9 mouse cellular contexts compared by ENCODE assay signal in genomic region chr1:132388813-132389803, GRCm38 (mm10). TPM values are rescaled to one million over a fixed set of nuclear protein-coding genes. Genes with fewer than 3 reads are reported as not detected.
A peak's percentile ranks its signal among the peaks of the same experiment; 100 is the strongest.
DNase-seq lines count a peak whose midpoint lies in the region; ATAC-seq lines count a peak whose summit lies in the region.
"Had no signal": no experiment of that assay in that cellular context is flagged by ENCODE, and none has a peak within 500 bp of the region (broad histone marks: within the 10 kb centered on the region; RNA-seq: fewer than 3 reads in every experiment).

No protein-coding gene starts in this region.

- H3K4me2 ChIP-seq in kidney, embryonic 15.5 days = peak overlapping the region; percentile 84
- H3K4me2 ChIP-seq in embryonic facial prominence, embryonic 13.5 days = peak overlapping the region; percentile 89
- peak overlapping the region; percentile 89 for H3K4me2 ChIP-seq in hindbrain, embryonic 13.5 days

- intact Hi-C loops in left cerebral cortex, postnatal 10 days (cut with DNase I) = no loop called here

- no peak for ATAC-seq in kidney, embryonic 15.5 days (replicated peaks; ENCODE audit: low FRiP score)
- no peak for ATAC-seq in embryonic facial prominence, embryonic 13.5 days (ENCODE audit: insufficient number of reproducible peaks, insufficient read depth, low FRiP score, low TSS enrichment, low read depth)
- no peak for ATAC-seq in hindbrain, embryonic 13.5 days (ENCODE audit: low FRiP score)
- ATAC-seq: Patski had no signal

- H3K27ac ChIP-seq in kidney, embryonic 15.5 days = peak overlapping the region; percentile 58; the same call in 1 of the 2 replicates
- H3K27ac ChIP-seq in embryonic facial prominence, embryonic 13.5 days = peak overlapping the region; percentile 72; the same call in 1 of the 2 replicates
- peak overlapping the region; percentile 76 for H3K27ac ChIP-seq in hindbrain, embryonic 13.5 days

- H3K27me3 ChIP-seq in kidney, embryonic 15.5 days = no peaks in the 10 kb centered on the region
- H3K27me3 ChIP-seq in embryonic facial prominence, embryonic 13.5 days = no peaks in the 10 kb centered on the region
- H3K27me3 ChIP-seq in hindbrain, embryonic 13.5 days = no peaks in the 10 kb centered on the region
- H3K27me3 ChIP-seq: Patski had no signal

- no peak overlapping the region for H3K9ac ChIP-seq in kidney, embryonic 15.5 days
- H3K9ac ChIP-seq in embryonic facial prominence, embryonic 13.5 days = peak overlapping the region; percentile 94
- H3K9ac ChIP-seq in hindbrain, embryonic 13.5 days = peak overlapping the region; percentile 96

- peaks cover 60% of the 10 kb centered on the region for H3K4me1 ChIP-seq in kidney, embryonic 15.5 days
- H3K4me1 ChIP-seq in embryonic facial prominence, embryonic 13.5 days = peaks cover 67% of the 10 kb centered on the region
- H3K4me1 ChIP-seq in hindbrain, embryonic 13.5 days (replicated peaks) = peaks cover 81% of the 10 kb centered on the region

- DNase-seq in kidney, adult 11 months = no peak
- DNase-seq in lung, postnatal 25 days (ENCODE audit: low spot score) = peak; percentile 80
- no peak for DNase-seq in thymus, postnatal 14 days
- no peak for DNase-seq in left cerebral cortex, postnatal 10 days (ENCODE audit: extremely low spot score in 1 of 2, low spot score in 2 of 2)
- no peak for DNase-seq in left cerebral cortex, adult 11 months (ENCODE audit: low spot score)

- 60% methylated on average over 8 of the region's 8 CpGs for WGBS in kidney, embryonic 15.5 days
- 54% methylated on average over 8 of the region's 8 CpGs for whole genome bisulfite sequencing in embryonic facial prominence, embryonic 13.5 days
- 44% methylated on average over 8 of the region's 8 CpGs for WGBS in hindbrain, embryonic 13.5 days

- no peaks in the 10 kb centered on the region for H3K36me3 ChIP-seq in kidney, embryonic 15.5 days
- H3K36me3 ChIP-seq in embryonic facial prominence, embryonic 13.5 days = 0 out of 2 replicates have a peak, but pooled peaks cover 3% of the 10 kb centered on the region
- no peaks in the 10 kb centered on the region for H3K36me3 ChIP-seq in hindbrain, embryonic 13.5 days

- peak overlapping the region; percentile 80; the same call in 1 of the 2 replicates for H3K4me3 ChIP-seq in kidney, embryonic 15.5 days (replicated peaks)
- H3K4me3 ChIP-seq in embryonic facial prominence, embryonic 13.5 days = peak overlapping the region; percentile 80
- H3K4me3 ChIP-seq in hindbrain, embryonic 13.5 days = peak overlapping the region; percentile 83

- no peaks in the 10 kb centered on the region for H3K9me3 ChIP-seq in kidney, embryonic 15.5 days (replicated peaks)
- H3K9me3 ChIP-seq in embryonic facial prominence, embryonic 13.5 days = no peaks in the 10 kb centered on the region
- H3K9me3 ChIP-seq in hindbrain, embryonic 13.5 days = no peaks in the 10 kb centered on the region

RNA-seq across cellular contexts. Expression of gene Tmcc2, which starts 2.0 kb away (rescaled TPM):
- 11.9 and 15.5 TPM in 2 replicates for polyA plus RNA-seq in kidney, embryonic 15.5 days (2015; fragmentation: Nextera tagmentation; extraction: Ambion mirVana)
- 10.5 and 16.1 TPM in 2 replicates for polyA plus RNA-seq in embryonic facial prominence, embryonic 13.5 days (2015; fragmentation: Nextera tagmentation; extraction: Ambion mirVana)
- polyA plus RNA-seq in hindbrain, embryonic 13.5 days (2015; fragmentation: Nextera tagmentation; extraction: Ambion mirVana) = 24.6 and 25.7 TPM in 2 replicates
- total RNA-seq in left cerebral cortex, postnatal 10 days (2021) = 100 to 1,000 TPM; 141 to 143 TPM

RNA-seq across cellular contexts. Expression of gene Dstyk, which starts 28.2 kb away (rescaled TPM):
- 15.2 and 15.5 TPM in 2 replicates for polyA plus RNA-seq in kidney, embryonic 15.5 days (2015; fragmentation: Nextera tagmentation; extraction: Ambion mirVana)
- 16.1 and 17.7 TPM in 2 replicates for polyA plus RNA-seq in embryonic facial prominence, embryonic 13.5 days (2015; fragmentation: Nextera tagmentation; extraction: Ambion mirVana)
- 10.0 and 10.3 TPM in 2 replicates for polyA plus RNA-seq in hindbrain, embryonic 13.5 days (2015; fragmentation: Nextera tagmentation; extraction: Ambion mirVana)
- total RNA-seq in left cerebral cortex, postnatal 10 days (2021) = 10 to 100 TPM; 27.2 to 28.4 TPM
